Mouse (Mus musculus) ES-CJ7 (cell line): ENCODE measurements around the gene Hes7.

Experiments used
- DNase-seq: peaks from one replicate; pipeline ENCODE4 v3.0.0; 2011; ENCODE audit warnings: low read depth, low spot score

Hes7 gene

DNA sequence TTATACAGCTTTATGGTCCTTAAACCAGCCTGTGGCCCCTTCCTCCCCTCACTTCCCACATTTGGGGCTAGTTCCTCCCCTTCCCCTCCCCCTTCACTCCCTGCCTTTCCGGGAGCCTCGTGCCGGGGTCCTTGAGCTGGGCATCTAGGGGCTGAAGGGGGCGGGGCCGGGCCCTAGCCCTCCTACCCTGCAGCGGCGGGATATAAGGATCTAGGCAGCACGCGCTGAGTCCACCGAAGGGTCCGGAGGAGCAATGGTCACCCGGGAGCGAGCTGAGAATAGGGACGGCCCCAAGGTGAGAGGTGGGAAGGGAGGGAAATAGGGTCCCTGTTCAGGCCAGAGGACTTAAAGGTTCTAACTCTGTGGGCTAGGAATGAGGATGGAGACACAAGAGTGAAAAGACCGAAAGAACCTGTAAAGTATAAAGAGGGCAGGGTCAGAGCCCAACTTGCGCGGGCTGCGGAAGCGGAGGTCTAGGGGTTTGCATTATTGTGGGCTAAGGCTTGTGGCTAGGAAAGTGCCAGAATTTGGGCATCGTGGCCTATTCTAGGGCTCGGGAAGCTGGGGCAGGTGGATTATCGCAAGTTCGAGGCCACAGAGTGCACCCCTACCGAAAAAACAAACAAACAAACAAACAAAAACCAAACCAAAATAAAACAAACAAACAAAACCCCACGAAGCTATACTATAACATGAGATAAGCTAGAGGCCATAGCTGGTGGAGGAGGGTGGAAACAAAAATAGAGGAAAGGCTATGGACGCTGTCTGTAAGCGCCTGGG lies at the start of gene Hes7:
TSS of gene Hes7 (plus strand) at position 184 of the 780 bp plus-strand sequence.
- no peak for DNase-seq

DNA sequence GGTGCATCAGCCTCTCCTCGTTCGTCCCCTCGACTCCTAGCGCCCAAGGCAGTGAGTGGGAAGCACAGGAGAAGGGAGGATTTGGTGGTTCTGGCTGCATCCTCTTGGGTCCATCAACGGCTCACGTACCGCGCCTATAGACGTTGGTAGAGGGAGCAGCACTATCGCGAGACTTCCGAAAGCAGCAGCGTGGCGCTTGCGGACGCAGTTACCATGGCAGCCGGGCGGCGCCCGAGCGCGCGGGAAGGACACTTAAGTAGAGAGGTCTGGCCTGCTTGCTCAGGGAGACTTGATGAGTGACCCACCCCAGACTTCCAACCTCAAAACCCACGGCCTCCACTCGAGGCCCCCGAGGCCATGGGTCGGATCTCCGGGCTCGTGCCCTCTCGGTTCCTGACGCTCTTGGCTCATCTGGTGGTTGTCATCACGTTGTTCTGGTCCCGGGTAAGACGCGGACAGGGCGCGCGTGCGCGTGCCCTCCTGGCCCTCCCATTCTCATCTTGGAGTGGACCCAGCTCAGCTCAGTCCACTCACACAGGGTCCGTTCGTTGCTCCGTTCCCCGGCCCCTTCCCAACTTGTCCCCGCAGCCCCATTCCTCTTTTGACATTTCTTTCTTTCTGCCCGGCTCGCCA lies 49.5 kb upstream of the Hes7 start, which contains the start of gene Tmem107:
TSS of gene Tmem107 (plus strand) at position 217 of the 633 bp plus-strand sequence.
- peak; percentile 97 for DNase-seq

DNA sequence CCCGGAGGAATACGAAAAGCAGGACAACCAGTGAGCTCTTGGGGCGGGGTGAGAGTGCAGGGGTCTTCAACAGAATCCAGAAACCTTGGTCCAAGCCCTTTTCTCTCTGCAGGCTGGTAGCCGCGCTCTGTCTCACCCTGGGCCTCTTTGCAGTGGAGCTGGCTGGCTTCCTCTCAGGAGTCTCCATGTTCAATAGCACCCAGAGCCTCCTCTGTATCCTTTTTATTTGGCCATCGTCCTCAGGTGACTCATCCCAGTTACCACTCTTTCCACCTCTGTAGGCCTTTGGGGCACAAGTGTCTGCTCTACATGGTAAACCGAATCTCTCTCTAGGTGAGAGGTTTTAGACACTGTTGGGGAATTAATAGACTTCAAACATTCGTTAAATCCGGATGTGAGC lies 48.9 kb upstream of the Hes7 start:
- DNase-seq, result no peak

DNA sequence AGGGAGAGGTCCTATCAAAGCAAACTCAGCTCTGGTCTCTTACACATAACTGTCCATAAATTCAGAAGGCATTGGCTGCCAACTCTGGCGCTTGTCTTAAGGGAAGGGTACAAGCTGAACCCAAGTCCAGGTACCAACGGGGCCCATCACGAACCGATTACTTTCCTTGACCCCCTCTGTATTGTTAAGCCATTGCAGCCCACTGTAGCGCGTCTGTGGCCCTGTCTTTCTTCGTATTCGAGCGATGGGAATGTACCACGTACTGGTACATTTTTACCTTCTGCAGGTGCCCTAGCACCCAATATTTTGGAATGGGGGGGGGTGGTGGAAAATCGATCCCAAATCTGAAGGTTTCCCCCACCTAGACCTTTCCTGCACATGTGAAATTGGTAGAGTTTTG lies 48.0 kb upstream of the Hes7 start:
- no peak for DNase-seq

- no peak for DNase-seq
These were observed 47.5 kb upstream of the Hes7 start for GRCm38 (mm10) chr11:69072666-69073064.

DNA sequence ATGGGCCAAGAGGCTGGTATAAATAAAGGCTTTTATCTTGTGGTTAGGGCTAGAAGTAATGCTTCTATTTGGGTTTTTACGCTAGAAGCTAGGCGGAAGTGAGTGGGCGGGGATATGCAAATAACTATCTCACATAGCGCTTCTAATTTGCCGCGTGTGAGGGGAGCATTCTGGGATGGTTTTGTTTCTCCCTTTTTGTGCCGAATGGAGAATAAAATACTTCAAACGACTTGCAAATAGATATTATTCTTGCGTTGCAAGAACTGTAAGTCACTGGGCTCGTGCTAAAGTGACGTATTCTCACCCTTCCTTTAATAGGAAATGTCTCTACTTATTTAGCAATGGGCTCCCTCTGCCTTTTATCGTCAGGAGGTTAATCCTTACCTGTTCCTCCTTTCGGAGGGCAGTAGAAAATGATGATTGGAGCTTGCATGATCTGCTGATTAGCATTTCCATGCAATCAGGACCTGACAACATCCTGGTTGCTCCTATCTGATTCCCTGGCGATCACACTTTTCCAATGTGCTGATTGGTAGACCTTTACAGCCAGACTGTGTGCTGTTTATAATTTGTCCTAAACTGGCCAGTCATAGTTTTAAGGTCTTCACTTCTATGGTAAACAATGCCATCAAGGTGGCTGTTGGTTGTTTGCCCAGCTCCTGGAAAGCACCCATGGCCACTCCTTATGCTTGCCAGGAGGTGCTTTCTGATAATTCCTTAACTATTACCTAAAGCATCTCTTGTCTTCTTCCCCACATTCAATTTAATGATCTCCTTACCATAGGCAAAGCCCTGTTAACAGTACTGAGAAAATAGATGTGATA lies 46.9 kb upstream of the Hes7 start:
- DNase-seq, result peak; percentile 98

DNA sequence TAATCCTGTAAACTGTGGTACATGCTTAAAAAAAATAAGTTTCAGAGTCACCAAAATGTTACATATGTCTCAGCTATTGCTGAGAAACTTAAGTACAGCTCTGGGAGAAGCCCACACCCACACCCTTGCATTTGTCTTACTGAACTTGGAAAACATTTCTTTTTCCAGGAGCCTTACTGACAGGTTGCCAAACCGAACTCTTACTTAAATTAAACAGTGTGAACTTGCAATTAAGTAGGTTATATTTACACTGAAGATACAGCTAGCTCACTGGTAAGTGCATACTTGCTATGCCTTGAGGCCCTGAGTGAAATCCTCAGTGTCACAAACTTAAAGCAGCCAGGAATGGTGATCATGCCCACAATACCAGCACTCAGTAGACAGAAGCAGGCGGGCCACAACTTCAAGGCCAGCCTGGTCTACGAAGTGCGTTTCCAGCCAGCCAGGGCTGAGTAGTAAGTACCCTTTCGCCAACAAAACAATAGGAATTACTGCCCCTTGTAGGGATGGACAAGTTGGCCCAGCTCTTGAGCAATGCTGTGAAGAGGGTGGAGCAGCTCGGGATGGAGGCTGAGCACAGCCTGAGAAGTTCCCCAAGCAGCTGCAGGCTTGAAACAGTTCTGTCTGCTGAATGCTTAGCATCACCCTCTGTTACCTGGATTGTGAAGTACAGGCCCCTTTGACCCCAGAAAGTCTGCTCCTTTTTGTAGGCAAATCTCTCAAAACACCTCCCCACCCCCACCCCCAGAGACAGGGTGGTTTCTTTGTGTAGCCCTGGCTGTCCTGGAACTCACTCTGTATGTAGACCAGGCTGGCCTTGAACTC lies 46.0 kb upstream of the Hes7 start:
- DNase-seq, result peak; percentile 71

DNA sequence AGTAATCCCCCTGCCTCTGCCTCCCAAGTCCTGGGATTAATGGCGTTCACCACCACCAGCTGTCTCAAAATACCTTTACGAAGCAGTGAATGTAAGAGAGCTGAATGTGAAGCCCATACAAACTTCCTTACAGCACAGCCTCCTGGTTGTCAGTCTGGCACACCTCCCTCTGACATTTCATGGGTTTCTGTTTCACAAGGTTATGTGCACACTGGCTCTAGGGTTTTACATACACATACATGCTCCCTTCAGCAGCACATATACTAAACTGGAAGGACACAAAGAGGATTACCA lies 45.5 kb upstream of the Hes7 start:
- no peak for DNase-seq

DNA sequence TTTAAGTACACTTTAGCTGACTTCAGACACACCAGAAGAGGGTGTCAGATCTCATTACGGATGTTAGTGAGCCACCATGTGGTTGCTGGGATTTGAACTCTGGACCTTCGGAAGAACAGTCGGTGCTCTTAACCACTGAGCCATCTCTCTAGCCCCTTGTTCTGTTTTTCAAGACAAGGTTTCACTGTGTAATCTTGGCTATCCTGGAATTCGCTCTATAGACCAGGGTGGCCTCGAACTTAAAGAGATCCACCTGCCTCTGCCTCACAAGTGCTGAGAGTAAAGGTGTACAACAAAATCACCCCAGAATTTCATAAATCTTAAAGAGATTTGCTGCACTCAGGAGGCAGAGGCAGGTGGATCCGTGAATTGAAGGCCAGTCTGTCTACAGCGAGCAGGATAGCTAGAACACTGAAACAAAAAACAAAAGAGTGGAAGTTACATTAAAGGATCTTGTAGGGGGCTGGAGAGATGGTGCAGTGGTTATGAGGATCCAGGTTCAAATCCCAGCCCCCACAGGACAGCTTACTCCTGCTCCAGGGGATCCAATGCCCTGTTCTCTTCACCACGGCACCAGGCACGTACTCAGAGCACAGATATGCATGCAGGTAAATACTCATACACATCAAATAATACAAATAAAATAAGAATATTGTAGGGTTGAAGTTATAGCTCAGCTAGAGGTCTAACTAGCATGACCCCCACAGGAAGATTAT lies 44.3 kb upstream of the Hes7 start:
- peak; percentile 90 for DNase-seq

- DNase-seq, result no peak
These were observed 43.6 kb upstream of the Hes7 start for GRCm38 (mm10) chr11:69076572-69076971.

- no peak for DNase-seq
These were observed 42.9 kb upstream of the Hes7 start for GRCm38 (mm10) chr11:69077316-69077715.

GRCm38 (mm10) chr11:69078041-69078440 lies 42.2 kb upstream of the Hes7 start:
- DNase-seq, result no peak

DNA sequence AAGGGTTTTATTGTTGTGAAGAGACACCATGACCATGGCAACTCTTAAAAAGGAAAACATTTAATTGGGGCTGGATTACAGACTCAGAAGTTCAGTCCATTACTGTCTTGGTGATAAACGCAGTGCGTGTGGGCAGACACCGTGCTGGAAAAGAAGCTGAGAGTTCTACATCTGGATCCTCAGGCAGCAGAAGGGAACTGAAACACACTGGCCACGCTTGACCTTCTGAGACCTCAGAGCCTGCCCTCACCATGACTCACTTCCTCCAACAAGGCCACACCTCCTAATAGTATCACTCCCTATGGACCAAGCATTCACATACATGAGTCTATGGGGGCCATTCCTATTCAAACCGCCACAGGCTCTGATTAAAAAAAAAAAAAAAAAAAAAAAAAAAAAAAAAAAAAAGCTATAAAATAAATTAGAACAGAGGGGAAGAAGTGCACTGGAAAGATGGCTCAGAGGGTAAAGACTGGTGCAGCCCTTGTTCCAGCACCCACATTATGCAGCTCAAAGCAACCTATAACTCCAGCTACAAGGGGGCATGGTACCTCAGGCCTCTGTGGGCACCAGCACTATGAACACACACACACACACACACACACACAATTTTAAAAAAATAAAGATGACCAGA lies 41.3 kb upstream of the Hes7 start:
- DNase-seq, result no peak

- DNase-seq, result no peak
These were observed 39.9 kb upstream of the Hes7 start for GRCm38 (mm10) chr11:69080102-69080854.

- DNase-seq, result peak; percentile 72
These were observed 39.4 kb upstream of the Hes7 start for GRCm38 (mm10) chr11:69080855-69081222.

DNA sequence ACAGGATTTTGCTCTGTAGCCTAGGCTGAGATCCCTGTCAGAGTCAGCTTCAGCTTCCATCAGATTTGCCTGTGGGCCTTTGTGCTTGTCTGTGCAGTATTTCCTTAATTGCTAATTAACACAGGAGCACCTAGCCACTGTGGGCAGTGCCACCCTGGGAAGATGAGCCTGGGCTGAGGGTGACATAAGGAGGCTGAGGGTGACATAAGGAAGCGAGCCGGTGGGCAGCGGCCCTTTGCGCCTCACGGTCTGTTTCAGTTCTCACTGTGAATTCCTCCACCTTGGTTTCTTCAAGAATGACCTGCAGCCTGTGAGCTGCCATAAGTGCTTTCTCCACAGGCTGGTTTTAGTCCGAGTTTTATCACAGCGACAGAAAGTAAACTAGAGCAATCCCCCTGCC lies 38.6 kb upstream of the Hes7 start:
- no peak for DNase-seq

DNA sequence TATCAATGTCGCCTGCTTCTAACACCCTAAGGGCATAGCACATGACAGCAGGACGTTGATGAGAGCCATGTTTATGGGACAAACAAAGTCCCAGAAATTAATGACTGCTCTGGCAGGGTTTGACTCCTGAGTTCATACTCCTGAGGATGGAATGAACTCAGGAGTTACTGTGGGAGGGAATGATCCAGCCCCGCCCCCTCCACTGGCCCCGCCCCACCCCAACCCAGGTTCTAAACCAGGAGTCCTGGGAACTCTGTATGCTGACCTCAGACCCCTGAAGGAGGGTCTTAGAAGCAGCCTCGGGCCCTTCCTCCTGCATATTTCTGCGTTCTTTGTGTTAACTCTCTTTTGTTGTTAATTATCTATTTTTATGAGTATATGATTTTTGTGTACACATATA lies 34.6 kb upstream of the Hes7 start:
- DNase-seq, result no peak

DNA sequence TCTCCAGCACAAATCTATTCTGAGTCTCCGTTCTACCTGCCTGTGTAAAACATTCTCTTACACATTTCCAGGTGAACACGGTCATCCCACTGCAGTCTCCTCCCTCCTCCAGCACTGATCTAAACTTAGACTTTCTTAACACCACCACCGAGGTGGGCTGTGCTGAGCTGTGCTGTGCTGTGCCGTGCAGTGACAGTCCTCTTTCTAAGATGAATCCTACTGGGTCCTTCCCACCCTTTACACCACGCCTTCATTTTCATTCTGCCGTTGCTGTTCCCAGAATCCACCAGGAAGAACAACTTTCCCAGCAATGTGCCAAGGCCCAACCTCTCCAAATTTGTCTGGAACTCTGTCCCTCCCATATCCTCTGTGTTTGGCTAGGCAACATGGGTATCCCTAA lies 33.8 kb upstream of the Hes7 start:
- no peak for DNase-seq

- no peak for DNase-seq
These were observed 33.1 kb upstream of the Hes7 start for GRCm38 (mm10) chr11:69087082-69087481.

- no peak for DNase-seq
These were observed 32.6 kb upstream of the Hes7 start for GRCm38 (mm10) chr11:69087597-69087996.
